ENCODE assay signal across 8 mouse cellular contexts in genomic region chr2:129197843-129198435, GRCm38 (mm10). TPM values are rescaled to one million over a fixed set of nuclear protein-coding genes. Genes with fewer than 3 reads are reported as not detected.
DNase-seq lines count a peak whose midpoint lies in the region; ATAC-seq and TF ChIP-seq lines count a peak whose summit lies in the region.

No protein-coding gene starts in this region.

- peaks cover 22% of the 10 kb centered on the region for H3K4me1 ChIP-seq in thymus, adult 2 months (replicated peaks; ENCODE audit: control insufficient read depth, insufficient read depth, low read length)
- peaks cover 4% of the 10 kb centered on the region; the same call in 1 of the 2 replicates for H3K4me1 ChIP-seq in midbrain, postnatal 0 days (ENCODE audit: insufficient read depth, low read length)

- peak overlapping the region; percentile 94 for H3K9ac ChIP-seq in midbrain, postnatal 0 days (replicated peaks; ENCODE audit: low read length, poor library complexity, severe bottlenecking)

- peak overlapping the region; percentile 55 for H3K4me2 ChIP-seq in midbrain, postnatal 0 days (ENCODE audit: low read depth, low read length, poor library complexity, severe bottlenecking)

- WGBS in thymus, adult 2 months, result under 1% methylated on average over 32 of the region's 32 CpGs
- under 1% methylated on average over 32 of the region's 32 CpGs for WGBS in midbrain, postnatal 0 days

- peaks cover 11% of the 10 kb centered on the region for H3K36me3 ChIP-seq in thymus, adult 2 months (ENCODE audit: control insufficient read depth, insufficient read depth, low read length)
- peaks cover 5% of the 10 kb centered on the region; the same call in 1 of the 2 replicates for H3K36me3 ChIP-seq in midbrain, postnatal 0 days (ENCODE audit: insufficient read depth, low read length)

- H3K27me3 ChIP-seq in thymus, adult 2 months (ENCODE audit: control insufficient read depth, insufficient read depth, low read length), result no peaks in the 10 kb centered on the region
- no peaks in the 10 kb centered on the region for H3K27me3 ChIP-seq in midbrain, postnatal 0 days (ENCODE audit: insufficient read depth, low read length)

- peak; percentile 7; the same call in 1 of the 2 replicates for ATAC-seq in cerebellum, adult (ENCODE audit: insufficient number of reproducible peaks, low FRiP score, low TSS enrichment)
- ATAC-seq in midbrain, postnatal 0 days (ENCODE audit: low FRiP score), result peak; percentile 74

- peak overlapping the region; percentile 33 for H3K27ac ChIP-seq in thymus, adult 2 months (ENCODE audit: control insufficient read depth, insufficient read depth, low read length)
- H3K27ac ChIP-seq in midbrain, postnatal 0 days (ENCODE audit: low read depth, low read length), result peak overlapping the region; percentile 73

- H3K9me3 ChIP-seq in midbrain, postnatal 0 days (ENCODE audit: low read length), result no peaks in the 10 kb centered on the region

- DNase-seq in cerebellum, adult 8-10 months, result no peak
- DNase-seq in thymus, adult 2 months, result no peak
- DNase-seq in thymus, postnatal 36 days, result no peak
- DNase-seq in induced T-regulatory cell, adult 2 months (ENCODE audit: low read depth), result peak; percentile 65
- DNase-seq in midbrain, postnatal 0 days (ENCODE audit: low spot score), result peak; percentile 61
- no peak for DNase-seq in ovary, postnatal 36 days (ENCODE audit: low spot score)
- DNase-seq in adrenal gland, adult 8-10 months, result no peak

- peak overlapping the region; percentile 74 for H3K4me3 ChIP-seq in thymus, adult 2 months (ENCODE audit: control insufficient read depth, insufficient read depth, low read length)
- peak overlapping the region; percentile 85 for H3K4me3 ChIP-seq in midbrain, postnatal 0 days (ENCODE audit: low read depth, low read length)

- no peak for TF ChIP-seq CTCF in thymus, adult 2 months (IDR thresholded peaks at IDR 0.05; ENCODE audit: borderline replicate concordance, control insufficient read depth, extremely low read depth, insufficient read depth, low read length, poor library complexity)
- no peak for TF ChIP-seq CTCF in midbrain, postnatal 0 days (IDR thresholded peaks at IDR 0.05)

- no peak for TF ChIP-seq POLR2A in thymus, adult 2 months (IDR thresholded peaks at IDR 0.05; ENCODE audit: control insufficient read depth, extremely low read depth, insufficient read depth, low read length, poor library complexity)

RNA-seq across cellular contexts. Expression of gene Slc20a1, which starts 0.6 kb away (rescaled TPM):
- polyA plus RNA-seq in thymus, adult 2 months (2012; rRNA removed), result 77.3 and 82.0 TPM in 2 replicates
- total RNA-seq in midbrain, postnatal 0 days (2014; rRNA removed), result 80.0 and 82.2 TPM in 2 replicates
- polyA plus RNA-seq in midbrain, postnatal 0 days (2015; fragmentation: Nextera tagmentation; extraction: Ambion mirVana), result 44.9 and 47.7 TPM in 2 replicates
- total RNA-seq in adrenal gland, adult 8-10 months (2022), result 10 to 100 TPM; 14.9 to 27.6 (median 22.8) TPM

Comparison
In these comparisons a context has a peak if more than half of its experiments do, and no peak if none do; other contexts are left out.
1. DNase-seq: peak in induced T-regulatory cell, adult 2 months (single experiment) and midbrain, postnatal 0 days (single experiment); none in cerebellum, adult 8-10 months (single experiment), thymus, adult 2 months (single experiment), thymus, postnatal 36 days (0 of 2), ovary, postnatal 36 days (single experiment) and adrenal gland, adult 8-10 months (single experiment).